Mouse (Mus musculus) kidney, postnatal 14 days (tissue): ENCODE results near the gene Slc39a1.
A peak's percentile ranks its signal among the peaks of the same experiment; 100 is the strongest.

Experiments
- DNase-seq: peaks from one replicate; pipeline ENCODE4 v3.0.0; 2022; ENCODE audit warnings: mixed read lengths

The Slc39a1 gene

GRCm38 (mm10) chr3:90247960-90248745, at the start of gene Slc39a1:
TSS of gene Slc39a1 (plus strand) at chr3:90248172.
- peak; percentile 97 for DNase-seq

GRCm38 (mm10) chr3:90202884-90203283, 45.1 kb upstream of the Slc39a1 start:
- DNase-seq: no peak

GRCm38 (mm10) chr3:90203619-90204018, 44.4 kb upstream of the Slc39a1 start:
- no peak for DNase-seq

- no peak for DNase-seq
These were observed 43.4 kb upstream of the Slc39a1 start for GRCm38 (mm10) chr3:90204582-90204981.

GRCm38 (mm10) chr3:90208662-90209061, 39.3 kb upstream of the Slc39a1 start:
- DNase-seq: peak; percentile 18

GRCm38 (mm10) chr3:90209908-90210566, 37.9 kb upstream of the Slc39a1 start:
- DNase-seq: no peak

GRCm38 (mm10) chr3:90211475-90212398, 36.2 kb upstream of the Slc39a1 start:
- no peak for DNase-seq

GRCm38 (mm10) chr3:90212723-90213122, 35.2 kb upstream of the Slc39a1 start:
- no peak for DNase-seq

- peak; percentile 94 for DNase-seq
These were observed 34.5 kb upstream of the Slc39a1 start, which contains the start of the genes Rps27 and Rab13 for GRCm38 (mm10) chr3:90213377-90213866. TSS of gene Rps27 (minus strand) at chr3:90213651. TSS of gene Rab13 (plus strand) at chr3:90213695.

- DNase-seq: peak; percentile 24
These were observed 33.9 kb upstream of the Slc39a1 start for GRCm38 (mm10) chr3:90213956-90214684.

GRCm38 (mm10) chr3:90215825-90216380, 32.1 kb upstream of the Slc39a1 start:
- DNase-seq: no peak

GRCm38 (mm10) chr3:90220088-90220487, 27.9 kb upstream of the Slc39a1 start:
- peak; percentile 64 for DNase-seq

GRCm38 (mm10) chr3:90220531-90220951, 27.4 kb upstream of the Slc39a1 start:
- DNase-seq: peak; percentile 90

- DNase-seq: no peak
These were observed 26.8 kb upstream of the Slc39a1 start for GRCm38 (mm10) chr3:90221123-90221522.

- no peak for DNase-seq
These were observed 25.5 kb upstream of the Slc39a1 start for GRCm38 (mm10) chr3:90222455-90222854.

GRCm38 (mm10) chr3:90222941-90223340, 25.0 kb upstream of the Slc39a1 start:
- no peak for DNase-seq

- DNase-seq: no peak
These were observed 23.6 kb upstream of the Slc39a1 start for GRCm38 (mm10) chr3:90224331-90224730.

GRCm38 (mm10) chr3:90231075-90231474, 16.9 kb upstream of the Slc39a1 start:
- no peak for DNase-seq

- peak; percentile 97 for DNase-seq
These were observed 16.3 kb upstream of the Slc39a1 start, which contains the start of gene Jtb for GRCm38 (mm10) chr3:90231507-90232333. TSS of gene Jtb (plus strand) at chr3:90231597.

GRCm38 (mm10) chr3:90241251-90241650, 6.7 kb upstream of the Slc39a1 start:
- peak; percentile 37 for DNase-seq
